Mouse (Mus musculus): Measurements from ENCODE around the gene Gpr179. TPM values are rescaled to one million over a fixed set of nuclear protein-coding genes. Genes with fewer than 3 reads are reported as not detected.

The Gpr179 gene
- polyA plus RNA-seq, 1 experiment from 2014 or later = 0.03 TPM

GRCm38 (mm10) chr11:97299939-97300338 lies 51.9 kb downstream of the Gpr179 start:
- no peak for DNase-seq (ENCODE audit: low spot score)
- no peaks in the 10 kb centered on the region for H3K9me3 ChIP-seq (ENCODE audit: control insufficient read depth, low read length)
- H3K4me3 ChIP-seq (ENCODE audit: low read depth, low read length) = no peak overlapping the region
- no peak for ATAC-seq (replicated peaks; ENCODE audit: low FRiP score)
- H3K4me1 ChIP-seq (replicated peaks; ENCODE audit: control insufficient read depth, insufficient read depth, low read length) = no peaks in the 10 kb centered on the region
- no peaks in the 10 kb centered on the region for H3K36me3 ChIP-seq (ENCODE audit: control insufficient read depth, insufficient read depth, low read length)
- no peak overlapping the region for H3K27ac ChIP-seq (ENCODE audit: low read depth, low read length)
- WGBS = 97% methylated on average over 2 of the region's 2 CpGs
- H3K9ac ChIP-seq (ENCODE audit: low read length) = no peak overlapping the region
- no peaks in the 10 kb centered on the region for H3K27me3 ChIP-seq (ENCODE audit: control insufficient read depth, insufficient read depth, low read length)
- H3K4me2 ChIP-seq (ENCODE audit: low read depth, low read length, severe bottlenecking) = no peak overlapping the region

- no peaks in the 10 kb centered on the region for H3K4me1 ChIP-seq (replicated peaks; ENCODE audit: control insufficient read depth, insufficient read depth, low read length)
- no peaks in the 10 kb centered on the region for H3K27me3 ChIP-seq (ENCODE audit: control insufficient read depth, insufficient read depth, low read length)
- no peaks in the 10 kb centered on the region for H3K9me3 ChIP-seq (ENCODE audit: control insufficient read depth, low read length)
- no peaks in the 10 kb centered on the region for H3K36me3 ChIP-seq (ENCODE audit: control insufficient read depth, insufficient read depth, low read length)
- H3K27ac ChIP-seq (ENCODE audit: low read depth, low read length) = no peak overlapping the region
- no peak overlapping the region for H3K4me3 ChIP-seq (ENCODE audit: low read depth, low read length)
- DNase-seq (ENCODE audit: low spot score) (no peak), ATAC-seq (replicated peaks; ENCODE audit: low FRiP score) (no peak)
- 93% methylated on average over 3 of the region's 4 CpGs for WGBS
- H3K4me2 ChIP-seq (ENCODE audit: low read depth, low read length, severe bottlenecking) = no peak overlapping the region
- no peak overlapping the region for H3K9ac ChIP-seq (ENCODE audit: low read length)
Measured at GRCm38 (mm10) chr11:97296542-97296941, 55.3 kb downstream of the Gpr179 start.

GRCm38 (mm10) chr11:97292731-97293130 lies 59.1 kb downstream of the Gpr179 start:
- Histone ChIP-seq H3K36me3 (ENCODE audit: control insufficient read depth, insufficient read depth, low read length) (no peaks in the 10 kb centered on the region), H3K27me3 (ENCODE audit: control insufficient read depth, insufficient read depth, low read length) (no peaks in the 10 kb centered on the region), H3K9ac (ENCODE audit: low read length) (no peak overlapping the region), H3K4me1 (replicated peaks; ENCODE audit: control insufficient read depth, insufficient read depth, low read length) (0 out of 2 replicates have a peak, but pooled peaks cover 2% of the 10 kb centered on the region), H3K4me3 (ENCODE audit: low read depth, low read length) (no peak overlapping the region), H3K27ac (ENCODE audit: low read depth, low read length) (no peak overlapping the region), H3K4me2 (ENCODE audit: low read depth, low read length, severe bottlenecking) (no peak overlapping the region), H3K9me3 (ENCODE audit: control insufficient read depth, low read length) (no peaks in the 10 kb centered on the region)
- DNase-seq (ENCODE audit: low spot score) (no peak), ATAC-seq (replicated peaks; ENCODE audit: low FRiP score) (no peak)
- WGBS = 96% methylated on average over 1 of the region's 1 CpGs

GRCm38 (mm10) chr11:97289276-97290230 lies 62.3 kb downstream of the Gpr179 start:
- no peaks in the 10 kb centered on the region for H3K36me3 ChIP-seq (ENCODE audit: control insufficient read depth, insufficient read depth, low read length)
- 51% methylated on average over 12 of the region's 12 CpGs for WGBS
- no peak overlapping the region for H3K4me2 ChIP-seq (ENCODE audit: low read depth, low read length, severe bottlenecking)
- no peak overlapping the region for H3K4me3 ChIP-seq (ENCODE audit: low read depth, low read length)
- no peak overlapping the region for H3K27ac ChIP-seq (ENCODE audit: low read depth, low read length)
- 0 out of 2 replicates have a peak, but pooled peaks cover 2% of the 10 kb centered on the region for H3K4me1 ChIP-seq (replicated peaks; ENCODE audit: control insufficient read depth, insufficient read depth, low read length)
- no peak for DNase-seq (ENCODE audit: low spot score)
- no peaks in the 10 kb centered on the region for H3K9me3 ChIP-seq (ENCODE audit: control insufficient read depth, low read length)
- no peak overlapping the region for H3K9ac ChIP-seq (ENCODE audit: low read length)
- no peaks in the 10 kb centered on the region for H3K27me3 ChIP-seq (ENCODE audit: control insufficient read depth, insufficient read depth, low read length)
- no peak for ATAC-seq (replicated peaks; ENCODE audit: low FRiP score)

GRCm38 (mm10) chr11:97287643-97288042 lies 64.2 kb downstream of the Gpr179 start:
- ATAC-seq (replicated peaks; ENCODE audit: low FRiP score) (no peak), DNase-seq (ENCODE audit: low spot score) (no peak)
- H3K4me3 ChIP-seq (ENCODE audit: low read depth, low read length) = no peak overlapping the region
- no peak overlapping the region for H3K27ac ChIP-seq (ENCODE audit: low read depth, low read length)
- H3K9me3 ChIP-seq (ENCODE audit: control insufficient read depth, low read length) = no peaks in the 10 kb centered on the region
- H3K4me1 ChIP-seq (replicated peaks; ENCODE audit: control insufficient read depth, insufficient read depth, low read length) = 0 out of 2 replicates have a peak, but pooled peaks cover 2% of the 10 kb centered on the region
- no peak overlapping the region for H3K9ac ChIP-seq (ENCODE audit: low read length)
- H3K4me2 ChIP-seq (ENCODE audit: low read depth, low read length, severe bottlenecking) = no peak overlapping the region
- no peaks in the 10 kb centered on the region for H3K27me3 ChIP-seq (ENCODE audit: control insufficient read depth, insufficient read depth, low read length)
- H3K36me3 ChIP-seq (ENCODE audit: control insufficient read depth, insufficient read depth, low read length) = no peaks in the 10 kb centered on the region

- Histone ChIP-seq H3K4me2 (ENCODE audit: low read depth, low read length, severe bottlenecking) (no peak overlapping the region), H3K4me1 (replicated peaks; ENCODE audit: control insufficient read depth, insufficient read depth, low read length) (0 out of 2 replicates have a peak, but pooled peaks cover 2% of the 10 kb centered on the region), H3K36me3 (ENCODE audit: control insufficient read depth, insufficient read depth, low read length) (no peaks in the 10 kb centered on the region), H3K9ac (ENCODE audit: low read length) (no peak overlapping the region), H3K4me3 (ENCODE audit: low read depth, low read length) (no peak overlapping the region), H3K27ac (ENCODE audit: low read depth, low read length) (no peak overlapping the region), H3K27me3 (ENCODE audit: control insufficient read depth, insufficient read depth, low read length) (no peaks in the 10 kb centered on the region), H3K9me3 (ENCODE audit: control insufficient read depth, low read length) (no peaks in the 10 kb centered on the region)
- ATAC-seq (replicated peaks; ENCODE audit: low FRiP score) (no peak), DNase-seq (ENCODE audit: low spot score) (no peak)
- WGBS = 51% methylated on average over 6 of the region's 6 CpGs
Measured at GRCm38 (mm10) chr11:97286973-97287372, 64.9 kb downstream of the Gpr179 start.

- WGBS = 84% methylated on average over 9 of the region's 9 CpGs
- Histone ChIP-seq H3K9ac (ENCODE audit: low read length) (no peak overlapping the region), H3K4me1 (replicated peaks; ENCODE audit: control insufficient read depth, insufficient read depth, low read length) (0 out of 2 replicates have a peak, but pooled peaks cover 2% of the 10 kb centered on the region), H3K9me3 (ENCODE audit: control insufficient read depth, low read length) (no peaks in the 10 kb centered on the region), H3K36me3 (ENCODE audit: control insufficient read depth, insufficient read depth, low read length) (no peaks in the 10 kb centered on the region), H3K4me2 (ENCODE audit: low read depth, low read length, severe bottlenecking) (no peak overlapping the region), H3K27ac (ENCODE audit: low read depth, low read length) (no peak overlapping the region), H3K4me3 (ENCODE audit: low read depth, low read length) (no peak overlapping the region), H3K27me3 (ENCODE audit: control insufficient read depth, insufficient read depth, low read length) (no peaks in the 10 kb centered on the region)
- DNase-seq (ENCODE audit: low spot score) (no peak), ATAC-seq (replicated peaks; ENCODE audit: low FRiP score) (no peak)
Measured at GRCm38 (mm10) chr11:97285852-97286775, 65.8 kb downstream of the Gpr179 start.

- ATAC-seq (replicated peaks; ENCODE audit: low FRiP score) = no peak
- 79% methylated on average over 4 of the region's 4 CpGs for WGBS
- H3K27me3 ChIP-seq (ENCODE audit: control insufficient read depth, insufficient read depth, low read length) = no peaks in the 10 kb centered on the region
Measured at GRCm38 (mm10) chr11:97284854-97285253, 67.0 kb downstream of the Gpr179 start.

More at GRCm38 (mm10) chr11:97284854-97285253, 67.0 kb downstream of the Gpr179 start:
- H3K4me1 ChIP-seq (replicated peaks; ENCODE audit: control insufficient read depth, insufficient read depth, low read length) = 0 out of 2 replicates have a peak, but pooled peaks cover 2% of the 10 kb centered on the region
- H3K4me3 ChIP-seq (ENCODE audit: low read depth, low read length) = no peak overlapping the region
- no peak overlapping the region for H3K4me2 ChIP-seq (ENCODE audit: low read depth, low read length, severe bottlenecking)
- no peak overlapping the region for H3K27ac ChIP-seq (ENCODE audit: low read depth, low read length)
- H3K36me3 ChIP-seq (ENCODE audit: control insufficient read depth, insufficient read depth, low read length) = no peaks in the 10 kb centered on the region
- DNase-seq (ENCODE audit: low spot score) = no peak
- H3K9ac ChIP-seq (ENCODE audit: low read length) = no peak overlapping the region
- H3K9me3 ChIP-seq (ENCODE audit: control insufficient read depth, low read length) = no peaks in the 10 kb centered on the region

Data from forebrain, embryonic 11.5 days (tissue).